Mouse (Mus musculus) neural tube, embryonic 14.5 days (tissue): ENCODE measurements around the gene Ccdc171. TPM values are rescaled to one million over a fixed set of nuclear protein-coding genes. Genes with fewer than 3 reads are reported as not detected.
"Not testable (repeated sequence)": the region's sequence is repeated elsewhere in the genome, so short reads cannot be mapped to it uniquely, and the experiment has no call there.

Experiments
- ATAC-seq: fragments of 200-750 bp; cut with Nextera tagmentation; 2 replicates; pipeline ENCODE4 v1.8.0; 2017; ENCODE audit warnings: low read depth, mild to moderate bottlenecking, moderate TSS enrichment, moderate library complexity
- H3K27ac ChIP-seq: fragments of 300-500 bp; sonication (generic); 2 replicates; pipeline ENCODE4 v1.5.1; 2014; ENCODE audit warnings: low read depth, mild to moderate bottlenecking, control low read depth, low read length, moderate library complexity, mixed read lengths
- H3K27me3 ChIP-seq: fragments of 300-500 bp; sonication (generic); 2 replicates; pipeline ENCODE4 v1.6.1; 2014; ENCODE audit warnings: low read length; ENCODE audit not compliant: control insufficient read depth, insufficient read depth
- H3K36me3 ChIP-seq: fragments of 300-500 bp; sonication (generic); 2 replicates; pipeline ENCODE4 v1.6.1; 2014; ENCODE audit warnings: low read length, mixed read lengths; ENCODE audit not compliant: control insufficient read depth, insufficient read depth
- H3K4me1 ChIP-seq: fragments of 300-500 bp; sonication (generic); 2 replicates; pipeline ENCODE4 v1.6.1; 2014; ENCODE audit warnings: low read length; ENCODE audit not compliant: control insufficient read depth, insufficient read depth
- H3K4me2 ChIP-seq: fragments of 300-500 bp; sonication (generic); 2 replicates; pipeline ENCODE4 v1.6.1; 2014; ENCODE audit warnings: mild to moderate bottlenecking, low read depth, low read length, control low read depth
- H3K4me3 ChIP-seq: fragments of 300-500 bp; sonication (generic); 2 replicates; pipeline ENCODE4 v1.5.1; 2014; ENCODE audit warnings: low read depth, low read length, control low read depth, mixed read lengths
- H3K9ac ChIP-seq: fragments of 300-500 bp; sonication (generic); replicated peaks from 2 replicates; pipeline ENCODE4 v1.6.1; 2014; ENCODE audit warnings: low read depth, mild to moderate bottlenecking, control low read depth, low read length, mixed read lengths
- H3K9me3 ChIP-seq: fragments of 300-500 bp; sonication (generic); 2 replicates; pipeline ENCODE4 v1.6.1; 2016; ENCODE audit warnings: low read length; ENCODE audit not compliant: control insufficient read depth
- WGBS: fragments of 180-500 bp; shearing (Covaris S2); extraction: QIAGEN DNeasy Blood & Tissue Kit; methylation state at CpG from one replicate; pipeline ENCODE4 v1.1.7; 2014; 5-methylcytosine and 5-hydroxymethylcytosine counted together
- polyA plus RNA-seq: library from polyadenylated mRNA; unstranded; fragments of >200 nt; fragmentation: Nextera tagmentation; extraction: Ambion mirVana; gene quantifications from 2 replicates; pipeline ENCODE4 v1.2.1, GENCODE M21; 2014

Ccdc171 gene
- polyA plus RNA-seq, 1 experiment from 2014 or later = 4.5 TPM

GRCm38 (mm10) chr4:83533168-83533911 lies 8.0 kb downstream of the Ccdc171 start:
- Histone ChIP-seq H3K27me3 (no peaks in the 10 kb centered on the region), H3K36me3 (no peaks in the 10 kb centered on the region), H3K9ac (no peak overlapping the region), H3K4me2 (no peak overlapping the region), H3K27ac (no peak overlapping the region), H3K9me3 (no peaks in the 10 kb centered on the region), H3K4me3 (no peak overlapping the region), H3K4me1 (no peaks in the 10 kb centered on the region)
- 59% methylated on average over 9 of the region's 9 CpGs for WGBS
- ATAC-seq = no peak

GRCm38 (mm10) chr4:83534024-83534423 lies 8.7 kb downstream of the Ccdc171 start:
- no peaks in the 10 kb centered on the region for H3K36me3 ChIP-seq
- H3K9me3 ChIP-seq = no peaks in the 10 kb centered on the region
- no peak overlapping the region for H3K4me3 ChIP-seq
- 29% methylated on average over 7 of the region's 7 CpGs for WGBS
- H3K4me2 ChIP-seq = no peak overlapping the region
- no peak for ATAC-seq
- H3K27me3 ChIP-seq = no peaks in the 10 kb centered on the region
- H3K4me1 ChIP-seq = no peaks in the 10 kb centered on the region
- H3K9ac ChIP-seq = no peak overlapping the region
- no peak overlapping the region for H3K27ac ChIP-seq

- no peak overlapping the region for H3K27ac ChIP-seq
- H3K4me3 ChIP-seq = no peak overlapping the region
- no peak for ATAC-seq
- 54% methylated on average over 18 of the region's 18 CpGs for WGBS
- H3K9me3 ChIP-seq = no peaks in the 10 kb centered on the region
- no peak overlapping the region for H3K9ac ChIP-seq
- no peaks in the 10 kb centered on the region for H3K36me3 ChIP-seq
- H3K27me3 ChIP-seq = no peaks in the 10 kb centered on the region
- H3K4me2 ChIP-seq = no peak overlapping the region
- no peaks in the 10 kb centered on the region for H3K4me1 ChIP-seq
These were observed 24.2 kb downstream of the Ccdc171 start for GRCm38 (mm10) chr4:83549501-83549900.

- Histone ChIP-seq H3K4me3 (no peak overlapping the region), H3K9me3 (no peaks in the 10 kb centered on the region), H3K9ac (no peak overlapping the region), H3K27me3 (no peaks in the 10 kb centered on the region), H3K4me1 (no peaks in the 10 kb centered on the region), H3K36me3 (no peaks in the 10 kb centered on the region), H3K27ac (no peak overlapping the region), H3K4me2 (no peak overlapping the region; the same call in 1 of the 2 replicates)
- peak; percentile 44; the same call in 1 of the 2 replicates for ATAC-seq
- WGBS = 27% methylated on average over 13 of the region's 13 CpGs
These were observed 42.1 kb downstream of the Ccdc171 start for GRCm38 (mm10) chr4:83567190-83568113.

DNA sequence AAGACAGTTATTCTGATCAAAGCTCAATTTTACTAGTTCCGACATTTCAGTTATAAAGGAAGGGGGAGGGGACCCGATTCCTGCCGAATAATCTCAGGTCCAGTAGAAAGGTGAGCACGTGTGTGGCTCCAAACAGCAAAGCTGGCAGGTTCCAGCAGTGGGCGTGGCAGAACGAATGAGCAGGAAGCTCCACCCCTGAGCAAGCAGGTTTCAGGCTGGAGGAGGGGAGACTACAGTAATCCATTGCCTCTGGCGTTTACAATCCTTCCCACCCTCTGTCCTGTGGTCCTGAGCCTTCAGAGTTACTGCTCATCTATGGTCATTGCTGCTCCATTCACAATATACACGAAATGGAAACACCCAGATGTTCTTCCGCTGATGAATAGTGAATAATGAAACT lies 42.8 kb downstream of the Ccdc171 start:
- H3K27me3 ChIP-seq, H3K36me3 ChIP-seq, H3K4me1 ChIP-seq, H3K27ac ChIP-seq, H3K9ac ChIP-seq, H3K4me3 ChIP-seq, H3K4me2 ChIP-seq, H3K9me3 ChIP-seq: not testable (repeated sequence)
- WGBS = 9% methylated on average over 9 of the region's 9 CpGs
- ATAC-seq = peak; percentile 44; the same call in 1 of the 2 replicates

- no peak overlapping the region for H3K9ac ChIP-seq
- WGBS = 72% methylated on average over 6 of the region's 6 CpGs
- no peaks in the 10 kb centered on the region for H3K27me3 ChIP-seq
- H3K4me3 ChIP-seq = no peak overlapping the region
- ATAC-seq = peak; percentile 46; the same call in 1 of the 2 replicates
- no peaks in the 10 kb centered on the region for H3K9me3 ChIP-seq
- no peak overlapping the region for H3K4me2 ChIP-seq
- H3K27ac ChIP-seq = no peak overlapping the region
- no peaks in the 10 kb centered on the region for H3K36me3 ChIP-seq
- H3K4me1 ChIP-seq = no peaks in the 10 kb centered on the region
These were observed 45.2 kb downstream of the Ccdc171 start for GRCm38 (mm10) chr4:83570569-83570968.

DNA sequence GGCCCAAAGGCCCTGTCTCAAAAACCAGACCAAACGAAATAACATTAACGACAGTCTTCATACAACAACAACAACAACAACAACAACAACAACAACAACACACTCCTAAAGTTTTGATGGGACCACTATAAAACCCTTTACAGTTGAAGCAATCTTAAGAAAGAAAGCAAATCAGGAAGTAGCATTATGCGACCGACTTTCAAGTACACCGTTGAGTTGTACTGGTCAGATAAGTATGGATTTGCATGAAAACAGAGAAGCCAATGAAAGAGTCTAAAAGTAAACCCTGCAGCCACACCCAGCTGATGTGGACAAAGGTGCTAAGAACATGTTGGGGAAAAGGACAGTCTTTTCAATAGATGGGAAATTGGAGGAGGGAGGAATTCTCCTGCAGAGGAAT lies 45.7 kb downstream of the Ccdc171 start:
- no peaks in the 10 kb centered on the region for H3K9me3 ChIP-seq
- 93% methylated on average over 5 of the region's 5 CpGs for WGBS

DNA sequence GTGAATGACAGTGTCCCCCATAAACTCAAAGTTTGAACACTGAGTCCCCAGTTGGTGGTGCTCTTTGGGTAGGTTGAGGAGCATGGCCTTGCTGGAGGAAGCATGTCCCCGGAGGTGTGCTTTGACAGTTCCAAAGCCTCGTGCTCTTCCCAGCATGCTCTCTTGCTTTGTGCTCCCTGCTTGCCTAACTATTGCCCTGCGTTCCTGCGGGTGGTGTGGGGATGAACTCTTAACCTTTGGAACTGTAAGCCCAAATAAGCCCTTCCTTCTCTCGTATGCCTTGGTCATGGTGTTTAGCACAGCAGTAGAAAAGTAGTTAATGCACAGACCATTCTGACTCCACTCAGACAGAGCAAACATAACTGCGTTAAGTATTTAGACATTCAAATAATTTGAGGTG lies 47.2 kb downstream of the Ccdc171 start:
- ATAC-seq = no peak
- no peaks in the 10 kb centered on the region for H3K4me1 ChIP-seq
- H3K27ac ChIP-seq = no peak overlapping the region
- no peak overlapping the region for H3K9ac ChIP-seq
- 76% methylated on average over 6 of the region's 6 CpGs for WGBS
- no peaks in the 10 kb centered on the region for H3K27me3 ChIP-seq
- H3K36me3 ChIP-seq = no peaks in the 10 kb centered on the region
- H3K4me3 ChIP-seq = no peak overlapping the region
- no peaks in the 10 kb centered on the region for H3K9me3 ChIP-seq
- H3K4me2 ChIP-seq = no peak overlapping the region

More for the DNA sequence above, 45.7 kb downstream of the Ccdc171 start:
- Histone ChIP-seq H3K4me2 (no peak overlapping the region), H3K27ac (no peak overlapping the region), H3K36me3 (no peaks in the 10 kb centered on the region), H3K4me1 (no peaks in the 10 kb centered on the region), H3K27me3 (no peaks in the 10 kb centered on the region), H3K9ac (no peak overlapping the region), H3K4me3 (no peak overlapping the region)
- no peak for ATAC-seq

GRCm38 (mm10) chr4:83576315-83576714 lies 51.0 kb downstream of the Ccdc171 start:
- Histone ChIP-seq H3K4me3 (no peak overlapping the region), H3K9me3 (no peaks in the 10 kb centered on the region), H3K27ac (no peak overlapping the region), H3K9ac (no peak overlapping the region), H3K27me3 (no peaks in the 10 kb centered on the region), H3K36me3 (no peaks in the 10 kb centered on the region), H3K4me2 (no peak overlapping the region), H3K4me1 (no peaks in the 10 kb centered on the region)
- ATAC-seq = no peak
- WGBS = 60% methylated on average over 3 of the region's 3 CpGs
